Mouse (Mus musculus) intestine, embryonic 16.5 days (tissue): ENCODE measurements around the gene Setd1b. TPM values are rescaled to one million over a fixed set of nuclear protein-coding genes. Genes with fewer than 3 reads are reported as not detected.

ENCODE experiments used
- ATAC-seq: fragments of 200-750 bp; cut with Nextera tagmentation; 2 replicates; pipeline ENCODE4 v1.8.0; 2017; ENCODE audit warnings: moderate TSS enrichment, moderate library complexity
- H3K27ac ChIP-seq: fragments of 300-500 bp; sonication (generic); 2 replicates; pipeline ENCODE4 v1.5.1; 2014; ENCODE audit warnings: mild to moderate bottlenecking, low read length
- H3K27me3 ChIP-seq: fragments of 300-500 bp; sonication (generic); replicated peaks from 2 replicates; pipeline ENCODE4 v1.6.1; 2014; ENCODE audit warnings: low read length, control low read depth, mixed read lengths; ENCODE audit not compliant: control insufficient read depth, insufficient read depth
- H3K36me3 ChIP-seq: fragments of 300-500 bp; sonication (generic); 2 replicates; pipeline ENCODE4 v1.6.1; 2014; ENCODE audit warnings: low read length, control low read depth; ENCODE audit not compliant: control insufficient read depth, insufficient read depth
- H3K4me1 ChIP-seq: fragments of 300-500 bp; sonication (generic); 2 replicates; pipeline ENCODE4 v1.6.1; 2014; ENCODE audit warnings: low read length, control low read depth, mixed read lengths; ENCODE audit not compliant: control insufficient read depth, insufficient read depth
- H3K4me2 ChIP-seq: fragments of 300-500 bp; sonication (generic); 2 replicates; pipeline ENCODE4 v1.6.1; 2014; ENCODE audit warnings: low read depth, low read length, control low read depth
- H3K4me3 ChIP-seq: fragments of 300-500 bp; sonication (generic); 2 replicates; pipeline ENCODE4 v1.5.1; 2014; ENCODE audit warnings: mild to moderate bottlenecking, low read length
- H3K9ac ChIP-seq: fragments of 300-500 bp; sonication (generic); 2 replicates; pipeline ENCODE4 v1.6.1; 2014; ENCODE audit warnings: low read depth, low read length
- H3K9me3 ChIP-seq: fragments of 300-500 bp; sonication (generic); 2 replicates; pipeline ENCODE4 v1.6.1; 2016; ENCODE audit warnings: low read length, control low read depth; ENCODE audit not compliant: control insufficient read depth
- WGBS: fragments of 180-500 bp; shearing (Covaris S2); extraction: QIAGEN DNeasy Blood & Tissue Kit; methylation state at CpG from one replicate; pipeline ENCODE4 v1.1.7; 2014; 5-methylcytosine and 5-hydroxymethylcytosine counted together
- polyA plus RNA-seq: library from polyadenylated mRNA; unstranded; fragments of >200 nt; fragmentation: Nextera tagmentation; extraction: Ambion mirVana; gene quantifications from 2 replicates; pipeline ENCODE4 v1.2.1, GENCODE M21; 2015

Setd1b gene
- polyA plus RNA-seq, result 6.6 and 6.9 TPM in 2 replicates

DNA sequence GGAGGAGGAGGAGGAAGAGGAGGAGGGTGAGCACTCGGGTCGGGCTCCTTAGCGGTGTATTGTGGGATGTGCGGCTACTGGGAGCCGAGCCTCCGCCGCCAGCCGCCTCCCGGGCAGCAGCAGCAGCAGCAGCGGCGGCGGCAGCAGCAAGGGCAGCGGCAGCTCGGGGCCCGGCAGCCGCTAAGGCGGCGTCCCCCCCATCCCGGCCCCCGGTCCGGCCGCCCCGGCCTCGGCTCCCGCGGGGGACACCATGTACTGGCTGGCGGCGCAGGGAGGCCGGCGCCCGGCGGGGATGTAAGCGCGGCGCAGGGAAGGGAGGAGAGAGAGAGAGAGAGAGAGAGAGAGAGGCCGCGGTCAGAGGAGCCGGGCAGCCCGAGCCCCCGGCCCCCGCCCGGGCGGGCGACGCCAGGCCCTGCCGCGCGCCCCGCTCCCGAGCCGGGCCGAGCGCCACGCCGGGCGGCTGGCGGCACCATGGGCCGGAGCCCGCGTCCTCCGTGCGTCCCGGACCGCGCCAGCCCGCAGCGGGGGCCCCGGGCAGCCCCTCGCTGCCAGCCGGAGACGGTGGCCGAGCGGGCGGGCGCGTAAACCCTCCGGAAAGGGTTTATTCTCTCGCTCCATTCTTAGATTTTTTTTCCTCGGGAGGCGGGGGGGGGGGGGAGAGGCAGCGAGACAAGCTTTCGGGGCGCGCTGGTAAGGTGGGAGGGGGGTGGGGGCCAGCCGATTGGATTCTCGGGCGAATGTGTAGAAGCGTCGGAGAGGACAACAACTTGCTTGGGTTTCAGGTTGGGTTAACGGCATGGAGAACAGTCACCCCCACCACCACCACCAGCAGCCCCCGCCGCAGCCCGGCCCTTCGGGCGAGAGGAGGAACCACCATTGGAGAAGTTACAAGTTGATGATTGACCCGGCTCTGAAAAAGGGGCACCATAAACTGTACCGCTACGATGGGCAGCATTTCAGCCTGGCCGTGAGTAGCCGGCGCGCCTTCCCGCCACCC, at the start of gene Setd1b:
TSS of gene Setd1b (plus strand) at position 33 of the 997 bp plus-strand sequence.
- peak within 1 kb of the TSS; percentile 88 for H3K4me3 ChIP-seq
- no peak for ATAC-seq
- WGBS, result under 1% methylated on average over 94 of the region's 103 CpGs

DNA sequence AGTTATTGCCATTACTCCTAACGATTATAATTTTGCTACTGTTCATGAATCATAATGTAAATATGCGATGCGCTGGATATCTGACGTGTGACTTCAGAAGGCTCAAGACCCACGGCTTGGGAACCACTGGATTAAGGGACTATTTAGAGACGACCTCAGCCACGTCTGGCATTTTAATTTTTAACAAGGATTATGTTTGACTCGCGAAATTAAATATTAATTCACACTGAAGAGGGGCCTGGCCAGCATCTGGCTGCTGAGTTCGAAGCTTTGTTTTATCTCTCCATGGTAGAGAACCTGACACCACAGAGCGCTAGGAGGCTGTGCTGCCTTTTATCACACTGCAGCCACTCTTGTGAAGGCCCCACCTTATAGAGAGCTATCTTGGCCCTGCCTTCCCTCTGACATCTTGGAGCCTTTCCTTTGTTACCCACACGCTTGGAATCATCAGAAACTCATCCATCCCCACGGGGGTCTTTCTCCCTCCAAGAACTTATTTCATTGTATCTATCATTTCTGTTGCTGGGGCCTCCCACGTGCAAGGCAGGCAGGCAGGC, 48.8 kb upstream of the Setd1b start:
- no peak for ATAC-seq
- Histone ChIP-seq H3K4me1 (no peaks in the 10 kb centered on the region), H3K27ac (no peak overlapping the region), H3K36me3 (no peaks in the 10 kb centered on the region), H3K4me3 (no peak overlapping the region), H3K9me3 (no peaks in the 10 kb centered on the region), H3K27me3 (no peaks in the 10 kb centered on the region), H3K4me2 (no peak overlapping the region), H3K9ac (no peak overlapping the region)
- 63% methylated on average over 14 of the region's 14 CpGs for WGBS

More for the DNA sequence above, at the start of gene Setd1b:
- no peaks in the 10 kb centered on the region for H3K27me3 ChIP-seq
- peak within 1 kb of the TSS; percentile 92 for H3K4me2 ChIP-seq
- peaks cover 29% of the 10 kb centered on the region for H3K4me1 ChIP-seq
- no peaks in the 10 kb centered on the region for H3K9me3 ChIP-seq
- peak within 1 kb of the TSS; percentile 98 for H3K27ac ChIP-seq
- H3K9ac ChIP-seq, result peak within 1 kb of the TSS; percentile 99
- peaks cover 2% of the 10 kb centered on the region; the same call in 1 of the 2 replicates for H3K36me3 ChIP-seq

DNA sequence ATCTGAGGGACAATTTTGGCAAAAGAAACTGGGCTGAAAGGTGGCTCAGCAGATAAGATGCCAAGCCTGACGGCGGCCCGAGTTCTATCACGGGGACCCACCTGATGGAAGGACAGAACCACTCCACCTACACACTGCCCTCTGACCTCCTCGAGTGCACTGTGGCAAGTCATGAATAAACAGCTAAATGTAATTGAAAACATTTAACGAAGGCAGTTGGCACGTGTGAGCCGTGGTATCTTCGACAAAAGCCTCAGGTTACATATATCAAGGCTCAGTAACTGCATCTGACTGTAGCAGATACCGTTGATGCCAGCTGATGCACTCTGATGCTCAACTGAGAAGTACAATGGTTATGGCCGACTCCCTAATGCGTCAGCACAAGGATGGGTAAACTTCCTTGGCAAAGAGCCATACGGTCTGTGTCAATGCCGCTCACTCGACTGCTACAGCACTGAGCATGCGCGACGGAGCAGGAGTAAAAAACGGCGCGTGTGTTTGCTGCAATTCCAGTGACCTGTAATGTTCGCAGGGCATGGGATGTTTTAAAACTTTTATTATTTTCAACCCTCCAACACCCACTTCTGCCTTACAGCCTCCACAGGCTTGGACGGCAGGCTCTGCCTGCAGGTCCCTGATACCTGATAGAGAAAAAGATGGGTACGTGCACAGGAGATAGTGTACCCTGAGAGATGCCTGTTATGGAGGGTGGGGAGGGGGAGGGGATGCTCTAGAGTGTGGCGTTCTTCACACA, 47.6 kb upstream of the Setd1b start:
- no peak overlapping the region for H3K9ac ChIP-seq
- no peaks in the 10 kb centered on the region for H3K27me3 ChIP-seq
- H3K36me3 ChIP-seq, result no peaks in the 10 kb centered on the region
- H3K9me3 ChIP-seq, result no peaks in the 10 kb centered on the region
- no peaks in the 10 kb centered on the region for H3K4me1 ChIP-seq
- no peak overlapping the region for H3K4me3 ChIP-seq
- no peak overlapping the region for H3K4me2 ChIP-seq
- no peak overlapping the region for H3K27ac ChIP-seq
- 76% methylated on average over 25 of the region's 25 CpGs for WGBS
- ATAC-seq, result peak; percentile 73

DNA sequence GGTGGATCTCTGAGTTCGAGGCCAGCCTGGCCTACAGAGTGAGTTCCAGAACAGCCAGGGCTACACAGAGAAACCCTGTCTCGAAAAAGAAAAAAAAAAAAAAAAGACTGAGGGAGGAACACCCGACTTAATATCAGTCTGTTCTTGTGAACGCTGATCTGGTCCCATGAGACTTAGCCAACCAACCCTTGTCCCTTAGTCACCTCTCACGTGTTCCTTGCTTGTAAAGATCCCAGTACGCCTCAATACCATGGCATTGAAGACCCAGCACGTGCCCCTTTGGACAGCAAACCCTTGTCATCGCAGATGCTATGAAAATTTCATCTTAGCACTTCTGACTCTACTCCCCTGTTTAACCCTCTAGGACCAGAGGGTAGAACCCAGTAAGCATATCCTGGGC, 45.7 kb upstream of the Setd1b start:
- ATAC-seq, result no peak
- Histone ChIP-seq H3K27ac (no peak overlapping the region), H3K36me3 (no peaks in the 10 kb centered on the region), H3K4me2 (no peak overlapping the region), H3K27me3 (no peaks in the 10 kb centered on the region), H3K9ac (no peak overlapping the region), H3K4me1 (no peaks in the 10 kb centered on the region), H3K4me3 (no peak overlapping the region), H3K9me3 (no peaks in the 10 kb centered on the region)
- WGBS, result 89% methylated on average over 8 of the region's 8 CpGs

GRCm38 (mm10) chr5:123098487-123098886, 43.5 kb upstream of the Setd1b start:
- H3K4me2 ChIP-seq, result no peak overlapping the region
- WGBS, result 82% methylated on average over 2 of the region's 2 CpGs
- ATAC-seq, result no peak

DNA sequence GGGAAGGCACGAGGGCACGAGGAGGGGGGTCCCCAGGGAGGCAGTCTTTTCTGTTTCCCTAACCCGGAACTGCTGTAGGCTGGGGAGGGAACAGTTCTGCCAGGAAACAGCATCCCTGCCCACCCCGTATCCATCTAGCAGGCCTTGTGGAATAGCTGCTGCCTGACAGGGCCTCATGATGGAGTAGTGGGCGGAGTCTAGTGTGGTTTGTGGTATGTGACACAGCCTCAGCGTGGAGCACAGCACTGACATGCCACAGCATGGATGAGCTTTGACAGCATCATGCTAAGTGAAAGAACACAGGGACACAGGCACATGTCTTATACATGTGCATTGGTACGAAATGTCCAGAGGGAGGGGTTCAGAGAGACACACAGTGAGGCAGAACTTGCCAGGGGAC, 39.6 kb upstream of the Setd1b start:
- Histone ChIP-seq H3K27me3 (no peaks in the 10 kb centered on the region), H3K4me3 (no peak overlapping the region), H3K36me3 (no peaks in the 10 kb centered on the region), H3K27ac (no peak overlapping the region), H3K9me3 (no peaks in the 10 kb centered on the region), H3K9ac (no peak overlapping the region), H3K4me1 (peaks cover 10% of the 10 kb centered on the region; the same call in 1 of the 2 replicates), H3K4me2 (no peak overlapping the region)
- no peak for ATAC-seq
- 57% methylated on average over 7 of the region's 7 CpGs for WGBS

More at GRCm38 (mm10) chr5:123098487-123098886, 43.5 kb upstream of the Setd1b start:
- Histone ChIP-seq H3K36me3 (no peaks in the 10 kb centered on the region), H3K4me3 (no peak overlapping the region), H3K9me3 (no peaks in the 10 kb centered on the region), H3K4me1 (0 out of 2 replicates have a peak, but pooled peaks cover 4% of the 10 kb centered on the region), H3K27ac (no peak overlapping the region), H3K27me3 (no peaks in the 10 kb centered on the region), H3K9ac (no peak overlapping the region)

DNA sequence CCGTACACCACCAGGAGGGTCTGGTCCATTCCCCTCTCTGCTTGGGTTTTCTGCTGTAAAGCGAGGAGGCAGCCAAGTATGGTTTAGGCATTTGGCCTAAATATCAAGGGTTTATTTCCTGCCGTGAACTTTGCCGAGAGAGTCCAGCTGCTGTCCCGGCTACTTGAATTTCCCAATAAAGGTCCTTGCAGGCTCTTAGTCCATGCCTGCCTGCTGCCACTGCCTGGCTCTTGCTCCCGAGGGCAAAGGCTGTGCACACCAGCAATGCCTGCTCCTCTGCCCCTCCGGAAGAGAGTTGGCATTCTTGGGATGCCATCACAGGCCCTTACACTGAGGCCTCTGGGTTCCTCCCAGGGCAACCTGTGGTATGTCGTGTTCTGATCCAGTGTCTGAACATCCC, 38.4 kb upstream of the Setd1b start:
- no peak overlapping the region for H3K9ac ChIP-seq
- no peak overlapping the region; the same call in 1 of the 2 replicates for H3K27ac ChIP-seq
- H3K4me2 ChIP-seq, result no peak overlapping the region
- peaks cover 10% of the 10 kb centered on the region; the same call in 1 of the 2 replicates for H3K4me1 ChIP-seq
- H3K27me3 ChIP-seq, result no peaks in the 10 kb centered on the region
- H3K4me3 ChIP-seq, result no peak overlapping the region
- no peaks in the 10 kb centered on the region for H3K36me3 ChIP-seq
- H3K9me3 ChIP-seq, result no peaks in the 10 kb centered on the region
- ATAC-seq, result no peak; the same call in 1 of the 2 replicates
- 55% methylated on average over 8 of the region's 8 CpGs for WGBS

GRCm38 (mm10) chr5:123104769-123105168, 37.2 kb upstream of the Setd1b start:
- WGBS, result 80% methylated on average over 6 of the region's 6 CpGs
- no peak for ATAC-seq

More at GRCm38 (mm10) chr5:123104769-123105168, 37.2 kb upstream of the Setd1b start:
- no peak overlapping the region for H3K9ac ChIP-seq
- no peak overlapping the region for H3K4me3 ChIP-seq
- no peak overlapping the region for H3K27ac ChIP-seq
- no peaks in the 10 kb centered on the region for H3K27me3 ChIP-seq
- H3K9me3 ChIP-seq, result no peaks in the 10 kb centered on the region
- no peaks in the 10 kb centered on the region for H3K36me3 ChIP-seq
- peaks cover 10% of the 10 kb centered on the region; the same call in 1 of the 2 replicates for H3K4me1 ChIP-seq
- H3K4me2 ChIP-seq, result no peak overlapping the region
